Mouse (Mus musculus): Measurements from ENCODE around the gene Wbp4. TPM values are rescaled to one million over a fixed set of nuclear protein-coding genes. Genes with fewer than 3 reads are reported as not detected.
"Not testable (repeated sequence)": the region's sequence is repeated elsewhere in the genome, so short reads cannot be mapped to it uniquely, and the experiment has no call there.

Gene Wbp4
- polyA plus RNA-seq, 1 experiment: 5.3 TPM

DNA sequence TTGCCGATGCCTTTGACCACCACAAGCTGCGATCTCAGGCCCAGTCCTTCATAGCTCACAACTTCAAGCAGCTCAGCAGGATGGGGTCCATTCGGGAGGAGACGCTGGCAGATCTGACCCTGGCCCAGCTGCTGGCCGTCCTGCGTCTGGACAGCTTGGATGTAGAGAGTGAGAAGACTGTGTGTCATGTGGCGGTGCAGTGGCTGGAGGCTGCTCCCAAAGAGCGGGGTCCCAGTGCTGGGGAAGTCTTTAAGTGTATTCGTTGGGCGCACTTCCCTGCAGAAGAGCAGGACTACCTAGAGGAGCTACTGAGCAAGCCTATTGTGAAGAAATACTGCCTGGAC lies 28.8 kb downstream of the Wbp4 start:
- not testable (repeated sequence) for DNase-seq (ENCODE audit: low read depth)

- peak; percentile 71 for DNase-seq (ENCODE audit: low read depth)
These were observed 29.4 kb downstream of the Wbp4 start, which contains the start of gene Kbtbd6 for GRCm38 (mm10) chr14:79451681-79452590. Kbtbd6 (plus strand) TSS chr14:79451835.

DNA sequence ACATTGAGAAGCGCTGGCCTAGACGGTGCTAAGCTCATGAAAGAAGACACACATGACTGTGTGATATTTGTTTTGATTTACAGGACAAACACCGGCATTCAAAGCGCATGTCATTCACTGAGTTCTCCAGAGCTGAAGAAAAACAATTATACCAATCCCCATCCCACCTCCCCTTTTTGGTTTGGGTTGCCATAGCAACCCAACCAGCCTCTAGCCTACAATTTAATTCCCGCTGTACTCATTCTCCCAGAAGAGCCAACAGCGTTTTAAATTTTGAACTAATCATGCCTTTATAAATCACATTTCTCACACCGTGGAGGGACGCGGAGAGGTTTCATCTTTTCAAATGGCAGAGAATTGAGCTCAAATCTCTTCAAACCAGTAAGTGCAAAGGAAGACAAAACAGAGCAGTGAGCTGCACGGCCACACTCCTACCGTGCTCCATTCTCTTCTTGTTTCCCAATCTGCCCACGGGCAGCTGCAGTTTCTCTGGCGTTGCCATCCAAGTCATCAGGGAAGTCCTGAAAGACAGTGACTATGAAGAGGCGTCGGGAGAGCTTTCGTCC lies 36.2 kb downstream of the Wbp4 start:
- no peak for DNase-seq (ENCODE audit: low read depth)

- no peak for DNase-seq (ENCODE audit: low read depth)
These were observed 36.7 kb downstream of the Wbp4 start for GRCm38 (mm10) chr14:79444601-79445000.

GRCm38 (mm10) chr14:79441441-79441840 lies 39.9 kb downstream of the Wbp4 start:
- no peak for DNase-seq (ENCODE audit: low read depth)

DNA sequence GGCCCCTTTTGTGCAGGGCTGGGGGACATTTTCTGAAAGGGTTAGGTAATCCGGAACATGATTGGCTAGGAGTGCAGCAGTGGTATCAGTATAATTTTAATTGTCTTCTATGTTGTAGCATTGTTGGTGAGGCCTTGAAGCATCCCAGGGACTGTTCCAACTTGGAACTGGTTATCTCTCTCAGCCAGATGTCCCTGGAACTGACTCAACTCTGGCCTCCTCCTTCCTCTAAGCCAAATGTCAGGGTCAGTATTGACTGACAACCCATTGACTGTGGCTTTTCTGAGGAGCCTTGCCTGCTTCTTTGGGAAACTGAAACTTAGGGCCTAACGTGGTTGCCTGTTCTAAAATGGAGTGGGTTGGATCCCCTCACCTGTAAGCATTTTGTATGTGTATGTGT lies 40.7 kb downstream of the Wbp4 start:
- DNase-seq (ENCODE audit: low read depth): no peak

GRCm38 (mm10) chr14:79434068-79434467 lies 47.3 kb downstream of the Wbp4 start:
- no peak for DNase-seq (ENCODE audit: low read depth)

DNA sequence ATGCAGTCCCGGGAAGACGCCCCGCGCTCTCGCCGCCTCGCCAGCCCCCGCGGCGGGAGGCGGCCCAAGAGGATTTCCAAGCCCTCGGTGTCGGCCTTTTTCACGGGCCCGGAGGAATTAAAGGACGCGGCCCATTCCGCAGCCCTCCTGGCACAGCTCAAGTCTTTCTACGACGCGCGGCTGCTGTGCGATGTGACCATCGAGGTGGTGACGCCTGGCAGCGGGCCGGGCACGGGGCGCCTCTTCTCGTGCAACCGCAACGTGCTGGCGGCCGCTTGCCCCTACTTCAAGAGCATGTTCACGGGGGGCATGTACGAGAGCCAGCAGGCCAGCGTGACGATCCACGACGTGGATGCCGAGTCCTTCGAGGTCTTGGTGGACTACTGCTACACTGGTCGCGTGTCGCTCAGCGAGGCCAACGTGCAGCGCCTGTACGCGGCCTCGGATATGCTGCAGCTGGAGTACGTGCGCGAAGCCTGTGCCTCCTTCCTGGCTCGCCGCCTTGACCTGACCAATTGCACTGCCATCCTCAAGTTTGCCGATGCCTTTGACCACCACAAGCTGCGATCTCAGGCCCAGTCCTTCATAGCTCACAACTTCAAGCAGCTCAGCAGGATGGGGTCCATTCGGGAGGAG lies 54.5 kb downstream of the Wbp4 start:
- DNase-seq (ENCODE audit: low read depth): not testable (repeated sequence)

GRCm38 (mm10) chr14:79425979-79426729 lies 55.2 kb downstream of the Wbp4 start, which contains the start of gene Kbtbd7:
Kbtbd7 (plus strand) TSS chr14:79426511.
- DNase-seq (ENCODE audit: low read depth): peak; percentile 58

GRCm38 (mm10) chr14:79420083-79420685 lies 61.1 kb downstream of the Wbp4 start:
- DNase-seq (ENCODE audit: low read depth): no peak

DNA sequence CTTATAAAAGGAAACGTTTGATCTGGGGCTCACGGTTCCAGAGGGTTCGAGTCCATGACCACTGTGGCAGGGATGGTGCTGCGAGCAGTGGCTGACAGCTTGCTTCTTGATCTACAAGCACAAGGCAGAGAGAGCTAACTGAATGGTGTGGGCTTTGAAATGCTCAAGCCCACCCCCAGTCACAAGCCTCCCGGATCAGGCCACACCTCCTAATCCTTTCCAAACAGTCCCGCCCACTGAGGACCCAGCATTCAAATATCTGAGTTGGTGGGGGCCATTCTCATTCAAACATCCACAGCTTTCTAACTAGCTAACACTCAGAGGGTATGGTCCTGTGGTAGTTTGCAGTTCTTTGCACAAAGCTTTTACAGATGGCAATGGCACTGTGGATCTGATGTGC lies 68.2 kb downstream of the Wbp4 start:
- DNase-seq (ENCODE audit: low read depth): no peak

- no peak for DNase-seq (ENCODE audit: low read depth)
These were observed 70.7 kb downstream of the Wbp4 start for GRCm38 (mm10) chr14:79410662-79411061.

Other genes with a start within 250 kb of the Wbp4 start
- not detected in 2 replicates for gene Zfp957, start 234.2 kb downstream of the Wbp4 start, polyA plus RNA-seq (2012; rRNA removed)
- gene Rgcc, start 179.9 kb downstream of the Wbp4 start, polyA plus RNA-seq (2012; rRNA removed): 535 and 800 TPM in 2 replicates
- gene Naa16, start 90.7 kb downstream of the Wbp4 start, polyA plus RNA-seq (2012; rRNA removed): 1.7 and 3.0 TPM in 2 replicates
- 2.8 and 3.2 TPM in 2 replicates for gene Mtrf1, start 83.7 kb downstream of the Wbp4 start, polyA plus RNA-seq (2012; rRNA removed)
- gene Kbtbd7, start 55.0 kb downstream of the Wbp4 start, polyA plus RNA-seq (2012; rRNA removed): 5.1 and 7.0 TPM in 2 replicates
- gene Kbtbd6, start 29.7 kb downstream of the Wbp4 start, polyA plus RNA-seq (2012; rRNA removed): 0.34 and 0.39 TPM in 2 replicates
- gene Elf1, start 326 bp downstream of the Wbp4 start, polyA plus RNA-seq (2012; rRNA removed): 16.1 TPM in 2 replicates
- 7.8 TPM in 2 replicates for gene Sugt1, start 106.2 kb upstream of the Wbp4 start, polyA plus RNA-seq (2012; rRNA removed)
- 3.6 and 5.1 TPM in 2 replicates for gene Cnmd, start 180.7 kb upstream of the Wbp4 start, polyA plus RNA-seq (2012; rRNA removed)

Measured in gonadal fat pad, adult 2 months (tissue).